Mouse (Mus musculus): ENCODE results near the gene Abca17.

DNA sequence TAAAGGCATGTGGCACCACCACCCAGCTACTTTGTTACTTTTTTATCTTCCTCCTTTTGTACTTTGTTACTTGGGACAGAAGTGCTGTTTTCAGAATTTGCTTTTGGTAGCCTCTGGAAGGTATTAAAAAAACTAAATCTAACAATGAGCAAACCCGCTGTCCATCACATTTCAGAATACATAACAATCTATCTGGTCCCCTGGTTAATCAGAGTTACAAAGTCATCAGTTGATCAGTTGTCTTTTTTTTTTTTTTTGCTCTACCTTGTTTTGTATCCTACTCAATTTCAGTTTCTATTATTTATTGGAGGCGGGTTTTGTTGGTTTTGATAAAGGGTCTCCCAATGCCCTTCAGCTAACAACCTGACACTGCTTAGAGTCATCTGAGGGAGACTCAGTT lies 98.5 kb downstream of the Abca17 start:
- TF ChIP-seq GATA1 (IDR thresholded peaks at IDR 0.05; ENCODE audit: low read length) (no peak), TAL1 (IDR thresholded peaks at IDR 0.05; ENCODE audit: low read length) (no peak; the same call in 2 of the 3 replicates)
